Mouse (Mus musculus) G1E (cell line): ENCODE measurements around the gene Adgrb2.

Experiments used
- CTCF ChIP-seq: IDR thresholded peaks from 2 replicates; pipeline ENCODE4 v1.5.1; 2012; ENCODE audit warnings: low read depth, low read length, inconsistent platforms, mixed read lengths
- TAL1 ChIP-seq: conservative IDR thresholded peaks from 2 replicates; pipeline ENCODE4 v1.6.1; 2012; ENCODE audit warnings: low read depth, low read length, inconsistent platforms, mixed read lengths

- no peak for TF ChIP-seq CTCF
- no peak for TF ChIP-seq TAL1
Measured at GRCm38 (mm10) chr4:130005593-130005992, 20.9 kb downstream of the Adgrb2 start.
